Mouse (Mus musculus) small intestine, adult 2 months (tissue): ENCODE measurements at regions not wholly inside any gene's neighbourhood (a gene's known extent, or its start where the extent isn't known, plus 50 kb on each side); places are given as distances from the start of the nearest gene placed in this dataset.
A peak's percentile ranks its signal among the peaks of the same experiment; 100 is the strongest.

ENCODE experiments used
- H3K27ac ChIP-seq: fragments of 200-500 bp; 2 replicates; pipeline ENCODE4 v1.5.1; 2012; ENCODE audit warnings: low read depth, low read length, control low read depth, inconsistent platforms; ENCODE audit not compliant: insufficient read depth
- H3K27me3 ChIP-seq: fragments of 200-500 bp; 2 replicates; pipeline ENCODE4 v1.6.1; 2012; ENCODE audit warnings: mild to moderate bottlenecking, moderate library complexity, low read length, inconsistent platforms; ENCODE audit not compliant: control insufficient read depth, insufficient read depth
- H3K36me3 ChIP-seq: fragments of 200-500 bp; 2 replicates; pipeline ENCODE4 v1.6.1; 2012; ENCODE audit warnings: mild to moderate bottlenecking, low read length, control low read depth, inconsistent platforms; ENCODE audit not compliant: control insufficient read depth, insufficient read depth
- H3K4me1 ChIP-seq: fragments of 200-500 bp; 2 replicates; pipeline ENCODE4 v1.6.1; 2012; ENCODE audit warnings: low read length, inconsistent platforms, mixed read lengths; ENCODE audit not compliant: control insufficient read depth, insufficient read depth, insufficient read length
- H3K4me3 ChIP-seq: fragments of 200-500 bp; 2 replicates; pipeline ENCODE4 v1.5.1; 2012; ENCODE audit warnings: low read depth, mild to moderate bottlenecking, control low read depth, inconsistent platforms, low read length, moderate library complexity
- CTCF ChIP-seq: fragments of 200-500 bp; IDR thresholded peaks from 2 replicates; pipeline ENCODE4 v1.5.1; 2012; ENCODE audit warnings: low read depth, mild to moderate bottlenecking, control low read depth, inconsistent platforms, low read length, moderate library complexity, mixed read lengths; ENCODE audit not compliant: insufficient replicate concordance, insufficient read length; ENCODE audit errors: extremely low read depth
- POLR2A ChIP-seq: fragments of 200-500 bp; IDR thresholded peaks from 2 replicates; pipeline ENCODE4 v1.6.1; 2012; ENCODE audit warnings: low read depth, mild to moderate bottlenecking, control low read depth, inconsistent platforms, low read length, moderate library complexity
- WGBS: fragments of 180-500 bp; shearing (Covaris S2); methylation state at CpG from one replicate; pipeline ENCODE4 v1.1.7; 2018; 5-methylcytosine and 5-hydroxymethylcytosine counted together

- H3K36me3 ChIP-seq, result no peaks in the 10 kb centered on the region
- H3K27ac ChIP-seq, result no peak overlapping the region
- WGBS, result 86% methylated on average over 4 of the region's 4 CpGs
- H3K27me3 ChIP-seq, result no peaks in the 10 kb centered on the region
- no peak for TF ChIP-seq CTCF
- no peak for TF ChIP-seq POLR2A
- no peak overlapping the region for H3K4me3 ChIP-seq
- H3K4me1 ChIP-seq, result no peaks in the 10 kb centered on the region
These were observed 55.9 kb upstream of the Fmod start for GRCm38 (mm10) chr1:133981185-133981584.

GRCm38 (mm10) chr1:133978271-133978988 is 57.2 kb upstream of the Prelp start:
- no peaks in the 10 kb centered on the region for H3K27me3 ChIP-seq
- no peaks in the 10 kb centered on the region for H3K36me3 ChIP-seq
- WGBS, result 43% methylated on average over 11 of the region's 11 CpGs
- no peaks in the 10 kb centered on the region for H3K4me1 ChIP-seq
- H3K4me3 ChIP-seq, result no peak overlapping the region
- TF ChIP-seq POLR2A (no peak), CTCF (no peak)
- H3K27ac ChIP-seq, result peak overlapping the region; percentile 33; the same call in 1 of the 2 replicates

- H3K4me3 ChIP-seq, result no peak overlapping the region
- 82% methylated on average over 7 of the region's 7 CpGs for WGBS
- TF ChIP-seq POLR2A, result no peak
- TF ChIP-seq CTCF, result no peak
These were observed 56.0 kb upstream of the Prelp start for GRCm38 (mm10) chr1:133977260-133977659.

GRCm38 (mm10) chr1:133973801-133974200 is 52.6 kb upstream of the Prelp start:
- Histone ChIP-seq H3K27ac (no peak overlapping the region), H3K27me3 (no peaks in the 10 kb centered on the region), H3K4me3 (no peak overlapping the region), H3K36me3 (no peaks in the 10 kb centered on the region), H3K4me1 (no peaks in the 10 kb centered on the region; the same call in 1 of the 2 replicates)
- no peak for TF ChIP-seq POLR2A
- no peak for TF ChIP-seq CTCF
- 26% methylated on average over 2 of the region's 2 CpGs for WGBS

More at GRCm38 (mm10) chr1:133977260-133977659, 56.0 kb upstream of the Prelp start:
- H3K4me1 ChIP-seq, result no peaks in the 10 kb centered on the region
- H3K36me3 ChIP-seq, result no peaks in the 10 kb centered on the region
- no peaks in the 10 kb centered on the region for H3K27me3 ChIP-seq
- H3K27ac ChIP-seq, result no peak overlapping the region

- H3K36me3 ChIP-seq, result no peaks in the 10 kb centered on the region
- no peaks in the 10 kb centered on the region; the same call in 1 of the 2 replicates for H3K4me1 ChIP-seq
- TF ChIP-seq POLR2A (no peak), CTCF (no peak)
- H3K4me3 ChIP-seq, result no peak overlapping the region
- no peak overlapping the region for H3K27ac ChIP-seq
- no peaks in the 10 kb centered on the region for H3K27me3 ChIP-seq
- WGBS, result 55% methylated on average over 3 of the region's 3 CpGs
These were observed 50.1 kb upstream of the Prelp start for GRCm38 (mm10) chr1:133971290-133971689.
